Mouse (Mus musculus) spleen, adult 2 months (tissue): Measurements from ENCODE around the gene Rasgrp4. TPM values are rescaled to one million over a fixed set of nuclear protein-coding genes. Genes with fewer than 3 reads are reported as not detected.
"Not testable (repeated sequence)": the region's sequence is repeated elsewhere in the genome, so short reads cannot be mapped to it uniquely, and the experiment has no call there.

ENCODE experiments used
- DNase-seq, 2 experiments: peaks; one replicate each; pipeline versions ENCODE4 v3.0.0 to v3.0.0-alpha.2; 2012 to 2021; ENCODE audit warnings: low spot score in 2 of 2, low read depth in 1 of 2
- H3K27ac ChIP-seq: fragments of 200-500 bp; 2 replicates; pipeline ENCODE4 v1.5.1; 2012; ENCODE audit warnings: low read length, inconsistent platforms; ENCODE audit not compliant: insufficient read depth
- H3K27me3 ChIP-seq: fragments of 200-500 bp; 2 replicates; pipeline ENCODE4 v1.6.1; 2012; ENCODE audit warnings: mild to moderate bottlenecking, moderate library complexity, low read length, inconsistent platforms; ENCODE audit not compliant: control insufficient read depth, insufficient read depth
- H3K36me3 ChIP-seq: fragments of 200-500 bp; 2 replicates; pipeline ENCODE4 v1.6.1; 2012; ENCODE audit warnings: mild to moderate bottlenecking, low read length, inconsistent platforms; ENCODE audit not compliant: control insufficient read depth, insufficient read depth
- H3K4me1 ChIP-seq: fragments of 200-500 bp; 2 replicates; pipeline ENCODE4 v1.6.1; 2011; ENCODE audit warnings: inconsistent platforms; ENCODE audit not compliant: control insufficient read depth, insufficient read depth, insufficient read length
- H3K4me3 ChIP-seq: fragments of 200-500 bp; 2 replicates; pipeline ENCODE4 v1.5.1; 2011; ENCODE audit warnings: mild to moderate bottlenecking, inconsistent platforms; ENCODE audit not compliant: insufficient read depth, insufficient read length; ENCODE audit errors: extremely low read depth
- CTCF ChIP-seq: fragments of 200-500 bp; IDR thresholded peaks from 2 replicates; pipeline ENCODE4 v1.5.1; 2011; ENCODE audit warnings: mild to moderate bottlenecking, inconsistent platforms; ENCODE audit not compliant: insufficient read depth, insufficient read length, insufficient replicate concordance; ENCODE audit errors: extremely low read depth
- POLR2A ChIP-seq: fragments of 200-500 bp; IDR thresholded peaks from 2 replicates; pipeline ENCODE4 v1.6.1; 2011; ENCODE audit warnings: low read depth, low read length, inconsistent platforms
- WGBS: fragments of 180-500 bp; shearing (Covaris S2); methylation state at CpG from one replicate; pipeline ENCODE4 v1.1.7; 2018; 5-methylcytosine and 5-hydroxymethylcytosine counted together
- polyA plus RNA-seq: library from polyadenylated mRNA; depleted of rRNA; stranded (reverse); fragments of >200 nt; gene quantifications from 2 replicates; pipeline ENCODE4 v1.2.3, GENCODE M21; 2012

Rasgrp4 gene
- polyA plus RNA-seq, 1 experiment = 16.4 TPM

DNA sequence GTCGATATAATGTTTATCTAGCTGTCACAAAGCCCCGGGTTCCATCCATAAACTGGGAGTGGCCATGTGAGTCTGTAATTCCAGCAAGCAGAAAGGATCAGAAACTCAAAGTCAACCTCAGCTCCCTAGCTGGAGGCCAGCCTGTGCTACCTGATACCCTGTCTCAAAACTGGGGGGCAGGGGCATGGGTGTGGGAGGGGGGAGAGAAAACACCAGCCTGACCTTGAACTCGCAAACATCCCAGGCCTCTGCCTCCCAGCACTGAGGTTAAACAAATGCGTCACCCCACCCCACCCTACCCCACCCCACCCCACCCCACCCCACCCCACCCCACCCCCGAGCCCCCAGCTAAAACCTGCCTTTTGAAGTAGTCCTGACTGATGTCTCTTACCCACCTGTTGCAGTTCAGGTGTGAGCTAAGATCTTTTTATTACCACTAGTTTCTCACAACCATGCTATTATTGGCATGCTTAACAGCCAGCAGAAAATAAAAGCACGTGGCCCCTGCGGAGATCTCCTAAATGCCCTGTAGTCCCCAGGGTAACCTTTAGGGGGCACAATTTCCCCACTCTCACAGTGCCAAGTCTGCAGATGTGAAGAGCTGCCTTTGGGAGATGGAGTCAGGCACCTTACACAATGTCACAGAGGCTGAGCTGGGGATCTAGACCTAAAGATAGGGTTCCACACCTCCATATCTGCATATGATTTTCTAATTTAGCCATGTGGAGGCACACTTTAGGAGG lies 8.3 kb upstream of the Rasgrp4 start:
- Histone ChIP-seq H3K4me3 (no peak overlapping the region), H3K27ac (no peak overlapping the region), H3K4me1 (no peaks in the 10 kb centered on the region; the same call in 1 of the 2 replicates), H3K36me3 (no peaks in the 10 kb centered on the region), H3K27me3 (peaks cover 2% of the 10 kb centered on the region; the same call in 1 of the 2 replicates)
- WGBS = 34% methylated on average over 7 of the region's 7 CpGs
- TF ChIP-seq CTCF (peak; percentile 70; the same call in 1 of the 2 replicates), POLR2A (no peak)
- peak; percentile 65 to 74 for DNase-seq

DNA sequence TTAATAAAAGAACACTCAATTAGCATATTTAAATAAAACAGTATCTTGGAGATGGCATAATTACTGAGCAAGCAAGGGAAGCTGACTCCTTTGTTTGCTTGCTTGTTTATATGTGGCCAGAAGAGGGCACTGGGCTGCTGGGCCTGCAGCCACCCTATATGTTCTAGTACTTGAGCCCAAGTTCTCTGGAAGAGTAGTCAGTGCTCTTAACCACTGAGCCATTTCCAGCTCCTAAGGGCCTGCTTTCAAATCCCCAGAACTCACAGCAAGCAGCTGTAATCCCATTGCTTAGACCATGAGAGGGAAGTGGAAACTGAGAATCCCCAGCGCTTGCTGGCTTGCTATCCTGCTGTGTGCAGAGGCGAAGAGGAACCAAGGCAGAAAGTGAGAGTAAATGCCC lies 5.9 kb upstream of the Rasgrp4 start:
- Histone ChIP-seq H3K27ac (no peak overlapping the region), H3K36me3 (no peaks in the 10 kb centered on the region), H3K4me1 (no peaks in the 10 kb centered on the region; the same call in 1 of the 2 replicates), H3K4me3 (no peak overlapping the region), H3K27me3 (peaks cover 2% of the 10 kb centered on the region; the same call in 1 of the 2 replicates)
- WGBS = 59% methylated on average over 2 of the region's 2 CpGs
- no peak for TF ChIP-seq POLR2A
- TF ChIP-seq CTCF = peak; percentile 39; the same call in 1 of the 2 replicates
- no peak for DNase-seq

DNA sequence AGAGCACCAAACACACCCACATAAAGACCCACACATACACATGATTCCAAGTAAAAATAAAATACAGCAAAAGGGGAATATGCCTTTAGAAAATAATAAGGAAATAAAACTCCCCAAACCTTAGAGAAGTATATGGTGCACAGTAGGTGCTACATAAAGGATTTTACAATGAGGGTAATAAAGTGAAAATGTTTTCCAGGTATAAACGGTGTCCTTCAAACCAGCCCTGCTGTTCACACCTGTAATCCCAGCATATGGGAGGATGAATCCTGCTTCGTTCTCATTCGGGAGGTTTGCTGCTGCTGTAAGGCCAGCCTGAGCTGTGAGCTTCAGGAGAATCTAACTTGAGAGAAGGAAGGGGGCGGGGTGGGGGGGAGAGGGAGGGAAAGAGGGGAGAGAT lies 421 bp upstream of the Rasgrp4 start:
- Histone ChIP-seq H3K27ac (no peak overlapping the region), H3K36me3 (no peaks in the 10 kb centered on the region), H3K27me3 (no peaks in the 10 kb centered on the region; the same call in 1 of the 2 replicates), H3K4me3 (peak overlapping the region; percentile 24; the same call in 1 of the 2 replicates), H3K4me1 (peaks cover 2% of the 10 kb centered on the region)
- TF ChIP-seq CTCF (no peak), POLR2A (no peak)
- no peak for DNase-seq
- WGBS = 1% methylated on average over 3 of the region's 4 CpGs

DNA sequence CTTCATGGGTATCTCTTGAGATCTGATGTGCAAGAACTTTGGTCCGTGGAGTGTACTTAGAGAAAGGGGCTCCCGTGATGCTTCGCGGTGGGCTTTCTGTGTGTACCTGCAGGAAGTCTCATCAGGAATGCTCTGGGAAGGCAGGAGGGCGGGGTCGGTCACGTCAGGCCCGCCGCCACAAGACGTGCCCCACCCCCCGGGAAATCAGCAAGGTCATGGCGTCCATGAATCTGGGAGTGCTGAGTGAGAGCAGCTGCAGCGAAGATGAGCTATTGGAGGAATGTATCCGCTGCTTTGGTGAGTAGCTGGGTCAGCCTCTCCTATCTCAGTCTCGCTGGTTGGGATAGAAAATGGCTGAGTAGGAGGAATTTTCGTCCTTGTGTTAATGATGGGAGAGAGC lies 2.8 kb downstream of the Rasgrp4 start:
- WGBS = 80% methylated on average over 16 of the region's 16 CpGs
- H3K27me3 ChIP-seq = no peaks in the 10 kb centered on the region; the same call in 1 of the 2 replicates
- DNase-seq = no peak
- H3K36me3 ChIP-seq = no peaks in the 10 kb centered on the region
- H3K27ac ChIP-seq = no peak overlapping the region
- no peak overlapping the region for H3K4me3 ChIP-seq
- TF ChIP-seq POLR2A (no peak), CTCF (no peak)
- H3K4me1 ChIP-seq = peaks cover 2% of the 10 kb centered on the region

DNA sequence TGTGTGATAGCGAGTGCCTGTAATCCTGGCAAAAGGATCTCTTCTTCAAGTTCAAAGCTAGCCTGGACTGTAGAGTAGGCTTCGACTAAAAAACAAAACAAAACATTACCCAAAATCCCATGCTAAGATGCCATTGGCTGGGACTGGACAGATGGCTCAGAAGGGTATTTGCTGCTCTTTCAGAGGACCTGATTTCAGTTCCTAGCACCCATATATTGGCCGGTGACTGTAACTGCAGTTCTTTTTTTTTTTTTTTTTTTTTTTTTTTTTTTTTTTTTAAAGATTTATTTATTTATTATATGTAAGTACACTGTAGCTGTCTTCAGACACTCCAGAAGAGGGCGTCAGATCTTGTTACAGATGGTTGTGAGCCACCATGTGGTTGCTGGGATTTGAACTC lies 4.6 kb downstream of the Rasgrp4 start:
- WGBS = 85% methylated on average over 3 of the region's 4 CpGs
- H3K27ac ChIP-seq, H3K27me3 ChIP-seq, H3K36me3 ChIP-seq, H3K4me3 ChIP-seq, DNase-seq, H3K4me1 ChIP-seq: not testable (repeated sequence)

DNA sequence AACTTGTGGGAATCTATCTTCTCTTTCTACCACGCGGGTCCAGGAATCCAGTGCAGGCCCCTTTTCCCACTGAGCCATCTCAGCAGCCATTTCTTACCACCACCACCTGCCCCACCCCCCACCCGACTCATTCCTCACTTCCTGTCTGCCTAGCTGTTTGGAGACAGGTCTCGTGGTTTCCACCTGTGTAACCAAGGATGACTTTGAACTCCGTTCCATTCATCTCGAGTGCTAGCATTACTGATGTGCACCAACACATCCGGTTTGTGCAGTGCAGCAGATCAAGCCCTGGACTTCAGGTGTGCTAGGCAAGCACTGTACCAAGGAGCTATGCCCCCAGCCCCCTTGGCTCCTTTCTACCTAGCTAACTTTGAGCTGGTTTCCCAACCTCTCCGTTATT lies 6.8 kb downstream of the Rasgrp4 start:
- Histone ChIP-seq H3K27ac (no peak overlapping the region), H3K27me3 (no peaks in the 10 kb centered on the region), H3K4me3 (no peak overlapping the region), H3K36me3 (no peaks in the 10 kb centered on the region), H3K4me1 (no peaks in the 10 kb centered on the region; the same call in 1 of the 2 replicates)
- TF ChIP-seq CTCF (no peak), POLR2A (no peak)
- DNase-seq = peak in 1 of 2 experiments; percentile 53
- WGBS = 46% methylated on average over 8 of the region's 8 CpGs

DNA sequence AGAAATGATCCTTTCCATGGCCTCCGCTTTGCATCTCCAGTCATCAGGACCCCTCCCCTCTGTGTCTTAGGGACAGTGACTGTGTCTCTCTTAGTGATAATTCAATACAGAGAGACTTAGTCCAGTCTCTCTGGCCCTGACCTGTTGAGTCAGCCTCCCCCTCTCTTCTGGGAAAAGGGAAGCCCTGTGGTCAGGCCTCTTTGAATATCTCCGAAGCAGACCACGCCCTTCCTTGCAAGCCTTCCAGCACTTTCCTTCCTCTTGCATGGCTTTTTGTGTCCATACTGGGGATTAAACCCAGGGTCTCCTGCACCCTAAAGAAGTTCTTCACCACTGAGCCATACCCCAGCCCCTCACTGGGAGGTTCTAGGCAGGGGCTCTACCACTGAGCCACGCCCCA lies 9.4 kb downstream of the Rasgrp4 start:
- H3K36me3 ChIP-seq = no peaks in the 10 kb centered on the region
- WGBS = 55% methylated on average over 4 of the region's 4 CpGs
- H3K27me3 ChIP-seq = no peaks in the 10 kb centered on the region
- no peak for TF ChIP-seq CTCF
- TF ChIP-seq POLR2A = no peak
- no peak overlapping the region for H3K4me3 ChIP-seq
- no peak for DNase-seq
- no peak overlapping the region for H3K27ac ChIP-seq
- no peaks in the 10 kb centered on the region; the same call in 1 of the 2 replicates for H3K4me1 ChIP-seq
